Mouse (Mus musculus) cerebellum, postnatal 4 days (tissue): ENCODE data around the gene Hand2.

Experiments used
- DNase-seq, 2 experiments: peaks; one replicate each; pipeline ENCODE4 v3.0.0; 2022; ENCODE audit warnings: low spot score in 2 of 2, mixed read lengths in 1 of 2

The Hand2 gene

GRCm38 (mm10) chr8:57342386-57343090, 21.8 kb downstream of the Hand2 start:
- no peak for DNase-seq

- DNase-seq, result no peak
These were observed 23.0 kb downstream of the Hand2 start for GRCm38 (mm10) chr8:57343731-57344315.

- DNase-seq, result no peak
These were observed 24.4 kb downstream of the Hand2 start for GRCm38 (mm10) chr8:57344956-57345870.

- DNase-seq, result no peak
These were observed 25.6 kb downstream of the Hand2 start for GRCm38 (mm10) chr8:57346371-57346770.

- DNase-seq, result no peak
These were observed 26.4 kb downstream of the Hand2 start for GRCm38 (mm10) chr8:57347141-57347540.

GRCm38 (mm10) chr8:57348251-57348650, 27.5 kb downstream of the Hand2 start:
- no peak for DNase-seq

- DNase-seq, result no peak
These were observed 28.2 kb downstream of the Hand2 start for GRCm38 (mm10) chr8:57348866-57349520.

- no peak for DNase-seq
These were observed 31.1 kb downstream of the Hand2 start for GRCm38 (mm10) chr8:57351861-57352260.

- peak; percentile 29 to 64 for DNase-seq
These were observed 32.8 kb downstream of the Hand2 start for GRCm38 (mm10) chr8:57353346-57354305.

GRCm38 (mm10) chr8:57354876-57355275, 34.1 kb downstream of the Hand2 start:
- no peak for DNase-seq

GRCm38 (mm10) chr8:57356529-57357325, 35.9 kb downstream of the Hand2 start:
- no peak for DNase-seq

- DNase-seq, result no peak
These were observed 39.7 kb downstream of the Hand2 start for GRCm38 (mm10) chr8:57360493-57360892.

- DNase-seq, result no peak
These were observed 40.4 kb downstream of the Hand2 start for GRCm38 (mm10) chr8:57361003-57361805.

- DNase-seq, result no peak
These were observed 42.1 kb downstream of the Hand2 start for GRCm38 (mm10) chr8:57362881-57363280.

GRCm38 (mm10) chr8:57374044-57374443, 53.3 kb downstream of the Hand2 start:
- DNase-seq, result no peak
